Mouse (Mus musculus) gastrocnemius, adult 8-10 months (tissue): Measurements from ENCODE around the gene Rere. TPM values are rescaled to one million over a fixed set of nuclear protein-coding genes. Genes with fewer than 3 reads are reported as not detected.

Experiments
- DNase-seq, 2 experiments: peaks; one replicate each; pipeline ENCODE4 v3.0.0; 2022; ENCODE audit warnings: low spot score in 2 of 2
- total RNA-seq, 4 experiments: library from RNA; stranded (reverse); gene quantifications; 2 replicates each; pipeline ENCODE4 v1.2.4; 2022

Gene Rere
- total RNA-seq, 4 experiments from 2014 or later, result 53.7 to 93.1 (median 66.0) TPM

- no peak for DNase-seq
Measured at GRCm38 (mm10) chr4:150340796-150341525, 59.5 kb downstream of the Rere start.

GRCm38 (mm10) chr4:150344526-150344925 lies 63.1 kb downstream of the Rere start:
- DNase-seq, result no peak

- no peak for DNase-seq
Measured at GRCm38 (mm10) chr4:150346651-150347386, 65.4 kb downstream of the Rere start.

- no peak for DNase-seq
Measured at GRCm38 (mm10) chr4:150347387-150347672, 65.9 kb downstream of the Rere start.

GRCm38 (mm10) chr4:150349680-150350101 lies 68.2 kb downstream of the Rere start:
- no peak for DNase-seq

GRCm38 (mm10) chr4:150351419-150352075 lies 70.1 kb downstream of the Rere start:
- no peak for DNase-seq

- no peak for DNase-seq
Measured at GRCm38 (mm10) chr4:150352736-150353135, 71.3 kb downstream of the Rere start.

GRCm38 (mm10) chr4:150353376-150353900 lies 72.0 kb downstream of the Rere start:
- DNase-seq, result no peak

GRCm38 (mm10) chr4:150355801-150356200 lies 74.4 kb downstream of the Rere start:
- no peak for DNase-seq

- DNase-seq, result no peak
Measured at GRCm38 (mm10) chr4:150361986-150362691, 80.7 kb downstream of the Rere start.

- no peak for DNase-seq
Measured at GRCm38 (mm10) chr4:150362858-150363257, 81.4 kb downstream of the Rere start.

- DNase-seq, result no peak
Measured at GRCm38 (mm10) chr4:150364786-150365185, 83.3 kb downstream of the Rere start.

- no peak for DNase-seq
Measured at GRCm38 (mm10) chr4:150366510-150367208, 85.2 kb downstream of the Rere start.

- peak; percentile 40 to 62 for DNase-seq
Measured at GRCm38 (mm10) chr4:150371580-150372380, 90.3 kb downstream of the Rere start.

- DNase-seq, result no peak
Measured at GRCm38 (mm10) chr4:150372631-150373041, 91.2 kb downstream of the Rere start.

- DNase-seq, result peak; percentile 65 to 72
Measured at GRCm38 (mm10) chr4:150373111-150374109, 92.0 kb downstream of the Rere start.

GRCm38 (mm10) chr4:150374651-150375447 lies 93.4 kb downstream of the Rere start:
- no peak for DNase-seq

- no peak for DNase-seq
Measured at GRCm38 (mm10) chr4:150375448-150375935, 94.0 kb downstream of the Rere start.
